Mouse (Mus musculus) thymus, postnatal 25 days (tissue): ENCODE results near the gene Serpina1d.
"Not testable (repeated sequence)": the region's sequence is repeated elsewhere in the genome, so short reads cannot be mapped to it uniquely, and the experiment has no call there.

Experiments
- DNase-seq: peaks from one replicate; pipeline ENCODE4 v3.0.0; 2022

The Serpina1d gene

GRCm38 (mm10) chr12:103773246-103773851 is at the start of gene Serpina1d:
TSS of gene Serpina1d (minus strand) at chr12:103773592.
- not testable (repeated sequence) for DNase-seq

GRCm38 (mm10) chr12:103770597-103770996 is 2.8 kb downstream of the Serpina1d start:
- DNase-seq = not testable (repeated sequence)

- not testable (repeated sequence) for DNase-seq
Observed at GRCm38 (mm10) chr12:103763083-103763482, 10.3 kb downstream of the Serpina1d start.

GRCm38 (mm10) chr12:103760316-103760715 is 13.1 kb downstream of the Serpina1d start:
- not testable (repeated sequence) for DNase-seq

GRCm38 (mm10) chr12:103745957-103746356 is 27.4 kb downstream of the Serpina1d start:
- not testable (repeated sequence) for DNase-seq

GRCm38 (mm10) chr12:103737791-103738580 is 35.4 kb downstream of the Serpina1d start:
- not testable (repeated sequence) for DNase-seq

- DNase-seq = not testable (repeated sequence)
Observed at GRCm38 (mm10) chr12:103735566-103735965, 37.8 kb downstream of the Serpina1d start.

- DNase-seq = not testable (repeated sequence)
Observed at GRCm38 (mm10) chr12:103735101-103735500, 38.3 kb downstream of the Serpina1d start.
